Mouse (Mus musculus) spleen, adult 10 weeks (tissue): ENCODE results near the gene Rnase10. TPM values are rescaled to one million over a fixed set of nuclear protein-coding genes. Genes with fewer than 3 reads are reported as not detected.

Source experiments
- polyA plus RNA-seq: library from polyadenylated mRNA; stranded (reverse); fragments of 350-450 nt; fragmentation: Illumina TruSeq; extraction: RNeasy Lipid Tissue Mini Kit (QIAGEN cat#74804); gene quantifications from one replicate; pipeline ENCODE4 v1.2.3, GENCODE M21; 2015; ENCODE audit warnings: low replicate concordance; ENCODE audit not compliant: insufficient read depth

Rnase10 gene
- 0.26 TPM for polyA plus RNA-seq

DNA sequence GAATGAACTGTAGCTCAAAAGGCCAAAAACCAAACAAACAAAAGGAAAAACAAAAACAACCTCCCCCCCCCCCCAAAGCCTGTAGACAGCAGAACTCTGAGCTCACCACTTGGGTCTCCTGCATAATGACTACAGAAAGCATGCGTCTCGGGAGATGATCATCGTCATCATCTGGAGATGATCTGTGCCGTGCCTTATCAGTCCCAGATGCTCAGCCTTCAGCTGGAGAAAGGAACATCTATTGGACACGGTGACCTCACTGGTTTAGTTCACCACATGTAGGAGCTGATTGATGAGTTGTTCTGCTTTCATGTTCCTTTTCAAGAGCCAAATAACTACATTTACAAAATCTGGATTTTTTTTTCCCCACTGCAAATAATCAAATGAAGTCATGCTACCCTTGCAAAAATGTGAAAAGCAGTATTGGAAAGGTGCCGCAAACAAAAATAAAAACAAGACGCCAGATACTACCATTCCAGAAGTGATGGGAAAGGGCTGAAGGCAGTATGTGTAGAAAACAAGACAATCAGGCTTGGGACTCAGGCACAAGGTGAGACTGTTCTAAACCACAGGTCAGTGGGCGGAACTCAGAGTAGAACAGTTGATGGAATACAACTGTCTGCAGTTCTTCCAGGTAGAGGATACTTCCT is at the start of gene Rnase10:
TSS of gene Rnase10 (plus strand) at position 600 of the 650 bp plus-strand sequence.

GRCm38 (mm10) chr14:51041769-51042168 is 34.2 kb downstream of the Rnase10 start, which contains the start of gene Rnase9:
TSS of gene Rnase9 (minus strand) at chr14:51041869.

DNA sequence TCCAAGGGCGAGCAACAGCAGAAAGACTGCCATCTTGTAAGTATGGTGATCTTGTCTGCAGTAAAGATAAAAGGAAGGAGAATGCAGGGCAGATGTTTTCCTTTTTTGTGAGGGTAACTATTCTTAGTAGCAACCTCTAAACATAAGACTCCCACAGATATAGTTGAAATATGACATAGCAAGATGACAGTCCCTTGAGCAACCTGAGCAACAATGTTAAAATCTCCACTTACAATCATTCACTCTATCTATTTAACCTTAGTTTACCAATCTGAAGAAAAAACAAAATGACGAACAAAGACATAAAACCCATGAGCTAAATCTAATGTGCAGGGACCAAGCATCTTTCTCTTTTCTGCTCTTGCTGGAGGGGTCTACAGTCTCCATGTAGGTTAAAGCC is 42.5 kb downstream of the Rnase10 start, which contains the start of gene Rnase11:
TSS of gene Rnase11 (minus strand) at position 101 of the 400 bp plus-strand sequence.

DNA sequence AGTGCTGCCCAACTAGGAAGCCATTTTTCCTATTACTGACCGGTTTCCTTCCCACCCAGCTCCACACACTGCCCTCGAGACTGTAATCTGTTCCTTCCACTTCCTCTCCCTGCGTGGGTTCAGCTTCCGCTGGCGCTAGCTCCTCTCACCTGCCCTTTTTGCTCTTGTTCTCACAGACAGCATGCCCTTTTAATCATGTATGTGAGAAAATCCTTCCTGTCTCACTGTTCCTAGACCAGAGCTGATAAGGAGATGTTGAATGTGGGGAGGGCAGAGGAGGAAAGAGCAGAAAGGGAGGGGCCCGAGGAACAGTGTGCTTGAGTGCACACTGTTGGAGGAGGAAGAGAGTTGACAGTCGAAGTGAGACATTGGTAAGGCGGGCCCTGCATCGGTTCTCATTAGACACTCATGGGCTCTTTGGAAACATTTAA is 49.9 kb downstream of the Rnase10 start, which contains the start of gene Rnase12:
TSS of gene Rnase12 (minus strand) at position 261 of the 431 bp plus-strand sequence.

Other genes with a start within 250 kb of the Rnase10 start
- 70.2 TPM for gene Ttc5, start 222.2 kb upstream of the Rnase10 start, polyA plus RNA-seq
- gene Ccnb1ip1, start 200.0 kb upstream of the Rnase10 start, polyA plus RNA-seq, result not detected
- gene Parp2, start 199.9 kb upstream of the Rnase10 start, polyA plus RNA-seq, result 122 TPM
- 58.6 TPM for gene Tep1, start 137.2 kb upstream of the Rnase10 start, polyA plus RNA-seq
- gene Klhl33, start 110.2 kb upstream of the Rnase10 start, polyA plus RNA-seq, result 0.44 TPM
- 54.5 TPM for gene Osgep, start 82.9 kb upstream of the Rnase10 start, polyA plus RNA-seq
- gene Apex1, start 82.8 kb upstream of the Rnase10 start, polyA plus RNA-seq, result 60.1 TPM
- gene Pip4p1, start 76.9 kb upstream of the Rnase10 start, polyA plus RNA-seq, result 134 TPM
- gene Pnp, start 76.7 kb upstream of the Rnase10 start, polyA plus RNA-seq, result 58.5 TPM
- gene Gm49342, start 63.2 kb upstream of the Rnase10 start, polyA plus RNA-seq, result 76.0 TPM
- 4.6 TPM for gene Pnp2, start 51.8 kb upstream of the Rnase10 start, polyA plus RNA-seq
- not detected for gene Rnase9, start 34.1 kb downstream of the Rnase10 start, polyA plus RNA-seq
- gene Rnase11, start 42.4 kb downstream of the Rnase10 start, polyA plus RNA-seq, result not detected
- 4.4 TPM for gene Rnase12, start 49.9 kb downstream of the Rnase10 start, polyA plus RNA-seq
- gene Olfr750, start 66.7 kb downstream of the Rnase10 start, polyA plus RNA-seq, result not detected
- gene Rnase4, start 83.3 kb downstream of the Rnase10 start, polyA plus RNA-seq, result 32.5 TPM
- gene Ang, start 83.4 kb downstream of the Rnase10 start, polyA plus RNA-seq, result 5.4 TPM
- not detected for gene Eddm3b, start 106.7 kb downstream of the Rnase10 start, polyA plus RNA-seq
- 227 TPM for gene Rnase6, start 116.2 kb downstream of the Rnase10 start, polyA plus RNA-seq
- gene Rnase1, start 139.0 kb downstream of the Rnase10 start, polyA plus RNA-seq, result 7.4 TPM
- gene Rnase2b, start 154.5 kb downstream of the Rnase10 start, polyA plus RNA-seq, result not detected
- not detected for gene Ang2, start 191.4 kb downstream of the Rnase10 start, polyA plus RNA-seq
- gene Ear14, start 195.6 kb downstream of the Rnase10 start, polyA plus RNA-seq, result not detected
- gene Rnase2a, start 248.4 kb downstream of the Rnase10 start, polyA plus RNA-seq, result not detected